ENCODE assay signal across 10 mouse cellular contexts in genomic region chr11:107213745-107214144, GRCm38 (mm10). TPM values are rescaled to one million over a fixed set of nuclear protein-coding genes. Genes with fewer than 3 reads are reported as not detected.
DNase-seq lines count a peak whose midpoint lies in the region; ATAC-seq and TF ChIP-seq lines count a peak whose summit lies in the region.
"Had no signal": no experiment of that assay in that cellular context is flagged by ENCODE, and none has a peak within 500 bp of the region (broad histone marks: within the 10 kb centered on the region; RNA-seq: fewer than 3 reads in every experiment).

No protein-coding gene starts in this region.

- no peak overlapping the region for H3K9ac ChIP-seq in limb, embryonic 14.5 days (ENCODE audit: low read depth, low read length, severe bottlenecking)
- H3K9ac ChIP-seq: midbrain, embryonic 15.5 days; stomach, embryonic 15.5 days had no signal

- no peak overlapping the region for H3K27ac ChIP-seq in limb, embryonic 14.5 days (replicated peaks; ENCODE audit: low read depth, low read length)
- no peak overlapping the region for H3K27ac ChIP-seq in limb, embryonic 10.5 days
- H3K27ac ChIP-seq: midbrain, embryonic 15.5 days; stomach, embryonic 15.5 days had no signal

- no peak overlapping the region for H3K4me2 ChIP-seq in limb, embryonic 14.5 days (replicated peaks; ENCODE audit: low read depth, low read length, severe bottlenecking)
- H3K4me2 ChIP-seq: midbrain, embryonic 15.5 days; stomach, embryonic 15.5 days had no signal

- H3K9me3 ChIP-seq in limb, embryonic 14.5 days (ENCODE audit: control insufficient read depth, low read length), result no peaks in the 10 kb centered on the region
- no peaks in the 10 kb centered on the region for H3K9me3 ChIP-seq in limb, embryonic 10.5 days (replicated peaks)
- H3K9me3 ChIP-seq: midbrain, embryonic 15.5 days; stomach, embryonic 15.5 days had no signal

- H3K36me3 ChIP-seq in limb, embryonic 14.5 days (ENCODE audit: control insufficient read depth, insufficient read depth, low read length), result peaks cover 5% of the 10 kb centered on the region; the same call in 1 of the 2 replicates
- peaks cover 49% of the 10 kb centered on the region for H3K36me3 ChIP-seq in limb, embryonic 10.5 days
- H3K36me3 ChIP-seq: midbrain, embryonic 15.5 days; stomach, embryonic 15.5 days had no signal

- no peaks in the 10 kb centered on the region for H3K4me1 ChIP-seq in limb, embryonic 14.5 days (ENCODE audit: control insufficient read depth, insufficient read depth, low read length)
- H3K4me1 ChIP-seq in limb, embryonic 10.5 days, result peaks cover 9% of the 10 kb centered on the region; the same call in 1 of the 2 replicates
- H3K4me1 ChIP-seq: midbrain, embryonic 15.5 days; stomach, embryonic 15.5 days had no signal

- WGBS in limb, embryonic 14.5 days, result 78% methylated on average over 5 of the region's 5 CpGs
- 82% methylated on average over 5 of the region's 5 CpGs for WGBS in limb, embryonic 10.5 days

- no peak for TF ChIP-seq POLR2A in limb, embryonic 14.5 days (IDR thresholded peaks at IDR 0.05; ENCODE audit: borderline replicate concordance, extremely low read depth, insufficient read depth, insufficient read length)

- H3K4me3 ChIP-seq in limb, embryonic 14.5 days (replicated peaks; ENCODE audit: low read length), result no peak overlapping the region
- no peak overlapping the region for H3K4me3 ChIP-seq in limb, embryonic 10.5 days
- H3K4me3 ChIP-seq: midbrain, embryonic 15.5 days; stomach, embryonic 15.5 days had no signal

- H3K27me3 ChIP-seq in limb, embryonic 14.5 days (ENCODE audit: control insufficient read depth, insufficient read depth, low read length), result no peaks in the 10 kb centered on the region
- H3K27me3 ChIP-seq in limb, embryonic 10.5 days (ENCODE audit: low read depth, poor library complexity, severe bottlenecking), result no peaks in the 10 kb centered on the region
- H3K27me3 ChIP-seq: midbrain, embryonic 15.5 days; stomach, embryonic 15.5 days had no signal

- ATAC-seq in limb, embryonic 14.5 days (ENCODE audit: low FRiP score, low read depth), result no peak
- ATAC-seq in megakaryocyte progenitor cell, adult 5-6 weeks (replicated peaks; ENCODE audit: poor library complexity), result peak; percentile 65
- ATAC-seq: midbrain, embryonic 15.5 days had no signal

- DNase-seq in cerebellum, adult 9-10 months, result peak; percentile 55
- DNase-seq in cerebellum, adult 9-11 months, result no peak
- DNase-seq in limb, embryonic 14.5 days (ENCODE audit: low spot score), result peak; percentile 63
- DNase-seq in limb, embryonic 10.5 days (ENCODE audit: low spot score), result no peak
- peak; percentile 8 for DNase-seq in c-Kit-negative CD71-positive TER-119-positive erythroid progenitor cells, embryonic 14.5 days (ENCODE audit: low read depth, low spot score)
- DNase-seq in testis, postnatal 10 days (ENCODE audit: low spot score), result no peak
- no peak for DNase-seq in urinary bladder, postnatal 10 days (ENCODE audit: low spot score)

RNA-seq across cellular contexts. Expression of gene Nol11, which starts 24.6 kb away (rescaled TPM):
- polyA plus RNA-seq in limb, embryonic 14.5 days (2012; rRNA removed), result 25.3 and 28.0 TPM in 2 replicates
- polyA plus RNA-seq in limb, embryonic 14.5 days (2014; fragmentation: Nextera tagmentation; extraction: Ambion mirVana), result 45.4 and 53.9 TPM in 2 replicates
- 74.5 and 77.7 TPM in 2 replicates for polyA plus RNA-seq in limb, embryonic 10.5 days (2016; fragmentation: Nextera tagmentation; extraction: Ambion mirVana)
- total RNA-seq in megakaryocyte progenitor cell, adult 5-6 weeks (2015), result 70.6 and 78.4 TPM in 2 replicates
- 51.1 and 64.7 TPM in 2 replicates for total RNA-seq in megakaryocyte progenitor cell, adult 5-6 weeks (2017)

Comparison
In these comparisons a context has a peak if more than half of its experiments do, and no peak if none do; other contexts are left out.
1. DNase-seq: peak in cerebellum, adult 9-10 months (single experiment), limb, embryonic 14.5 days (single experiment) and c-Kit-negative CD71-positive TER-119-positive erythroid progenitor cells, embryonic 14.5 days (single experiment); none in cerebellum, adult 9-11 months (single experiment), limb, embryonic 10.5 days (single experiment), testis, postnatal 10 days (single experiment) and urinary bladder, postnatal 10 days (single experiment).